Mouse (Mus musculus) embryonic facial prominence, embryonic 13.5 days (tissue): ENCODE results near the gene Cd37. TPM values are rescaled to one million over a fixed set of nuclear protein-coding genes. Genes with fewer than 3 reads are reported as not detected.

Source experiments
- ATAC-seq: fragments of 200-750 bp; cut with Nextera tagmentation; 2 replicates; pipeline ENCODE4 v1.8.0; 2017; ENCODE audit warnings: low read depth; ENCODE audit not compliant: insufficient number of reproducible peaks, insufficient read depth, low FRiP score, low TSS enrichment
- H3K27ac ChIP-seq: fragments of 300-500 bp; sonication (generic); 2 replicates; pipeline ENCODE4 v1.5.1; 2015; ENCODE audit warnings: moderate library complexity, mild to moderate bottlenecking, inconsistent platforms
- H3K27me3 ChIP-seq: fragments of 300-500 bp; sonication (generic); 2 replicates; pipeline ENCODE4 v1.6.1; 2015; ENCODE audit warnings: mild to moderate bottlenecking, inconsistent platforms
- H3K36me3 ChIP-seq: fragments of 300-500 bp; sonication (generic); 2 replicates; pipeline ENCODE4 v1.6.1; 2015; ENCODE audit warnings: mild to moderate bottlenecking, inconsistent platforms
- H3K4me1 ChIP-seq: fragments of 300-500 bp; sonication (generic); 2 replicates; pipeline ENCODE4 v1.6.1; 2015; ENCODE audit warnings: inconsistent platforms
- H3K4me2 ChIP-seq: fragments of 300-500 bp; sonication (generic); 2 replicates; pipeline ENCODE4 v1.6.1; 2015; ENCODE audit warnings: moderate library complexity, mild to moderate bottlenecking, inconsistent platforms
- H3K4me3 ChIP-seq: fragments of 300-500 bp; sonication (generic); 2 replicates; pipeline ENCODE4 v1.5.1; 2015; ENCODE audit warnings: mild to moderate bottlenecking, inconsistent platforms
- H3K9ac ChIP-seq: fragments of 300-500 bp; sonication (generic); 2 replicates; pipeline ENCODE4 v1.6.1; 2015; ENCODE audit warnings: mild to moderate bottlenecking, inconsistent platforms
- H3K9me3 ChIP-seq: fragments of 300-500 bp; sonication (generic); 2 replicates; pipeline ENCODE4 v1.6.1; 2016; ENCODE audit warnings: inconsistent platforms
- WGBS: fragments of 180-500 bp; shearing (Covaris S2); methylation state at CpG from one replicate; pipeline ENCODE4 v1.1.7; 2015; ENCODE audit warnings: mixed read lengths; 5-methylcytosine and 5-hydroxymethylcytosine counted together
- polyA plus RNA-seq: library from polyadenylated mRNA; unstranded; fragments of >200 nt; fragmentation: Nextera tagmentation; extraction: Ambion mirVana; gene quantifications from 2 replicates; pipeline ENCODE4 v1.2.1, GENCODE M21; 2015

Gene Cd37
- polyA plus RNA-seq, 1 experiment from 2014 or later = 2.8 TPM

DNA sequence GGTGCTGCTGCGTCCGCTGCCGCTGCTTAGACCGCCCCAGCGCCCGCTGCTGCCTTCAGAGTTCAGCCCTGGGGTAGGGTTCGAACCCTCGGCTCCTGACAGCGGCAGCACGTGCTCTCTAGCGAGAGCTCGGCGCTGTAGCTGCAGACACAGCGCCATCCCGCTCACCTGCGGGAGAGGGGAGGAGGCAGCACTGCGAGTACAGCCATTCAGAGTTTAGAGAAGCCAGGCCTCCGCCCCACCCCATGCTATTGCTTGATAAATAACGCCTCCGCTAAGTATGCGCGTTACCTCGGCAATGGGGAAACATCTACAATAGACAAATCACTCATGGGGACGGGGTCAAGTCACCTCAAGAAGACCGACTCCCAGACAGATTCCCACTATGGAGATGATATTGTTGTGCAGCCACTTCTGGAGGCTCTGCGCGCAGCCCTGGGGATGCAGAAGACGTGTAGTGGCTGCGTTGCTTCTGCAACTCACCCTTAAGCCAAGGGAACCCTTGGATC is 4.5 kb downstream of the Cd37 start:
- 13% methylated on average over 29 of the region's 29 CpGs for WGBS
- H3K4me2 ChIP-seq = peak overlapping the region; percentile 58
- H3K4me1 ChIP-seq = peaks cover 38% of the 10 kb centered on the region
- H3K9ac ChIP-seq = 0 out of 2 replicates have a peak overlapping the region, but pooled peaks have one; percentile 54
- peaks cover 39% of the 10 kb centered on the region for H3K36me3 ChIP-seq
- H3K27ac ChIP-seq = peak overlapping the region; percentile 56
- H3K9me3 ChIP-seq = no peaks in the 10 kb centered on the region
- peak overlapping the region; percentile 33 for H3K4me3 ChIP-seq
- ATAC-seq = 0 out of 2 replicates have a peak, but pooled peaks have one; percentile 13
- H3K27me3 ChIP-seq = peaks cover 8% of the 10 kb centered on the region

- WGBS = 32% methylated on average over 20 of the region's 20 CpGs
- Histone ChIP-seq H3K27me3 (peaks cover 2% of the 10 kb centered on the region; the same call in 1 of the 2 replicates), H3K4me3 (no peak overlapping the region), H3K27ac (peak overlapping the region; percentile 56), H3K4me2 (peak overlapping the region; percentile 58), H3K4me1 (peaks cover 38% of the 10 kb centered on the region), H3K36me3 (peaks cover 45% of the 10 kb centered on the region), H3K9ac (0 out of 2 replicates have a peak overlapping the region, but pooled peaks have one; percentile 54), H3K9me3 (no peaks in the 10 kb centered on the region)
- ATAC-seq = no peak
These were observed 5.2 kb downstream of the Cd37 start for GRCm38 (mm10) chr7:45233580-45234332.

- Histone ChIP-seq H3K4me3 (no peak overlapping the region), H3K27me3 (no peaks in the 10 kb centered on the region), H3K4me1 (peaks cover 38% of the 10 kb centered on the region), H3K9ac (0 out of 2 replicates have a peak overlapping the region, but pooled peaks have one; percentile 36), H3K9me3 (no peaks in the 10 kb centered on the region), H3K4me2 (no peak overlapping the region), H3K36me3 (peaks cover 54% of the 10 kb centered on the region), H3K27ac (no peak overlapping the region)
- no peak for ATAC-seq
- 69% methylated on average over 13 of the region's 13 CpGs for WGBS
These were observed 6.0 kb downstream of the Cd37 start for GRCm38 (mm10) chr7:45232716-45233465.

- no peaks in the 10 kb centered on the region for H3K9me3 ChIP-seq
- 86% methylated on average over 11 of the region's 11 CpGs for WGBS
- H3K36me3 ChIP-seq = peaks cover 61% of the 10 kb centered on the region
- H3K4me2 ChIP-seq = no peak overlapping the region
- H3K4me1 ChIP-seq = peaks cover 38% of the 10 kb centered on the region
- H3K4me3 ChIP-seq = no peak overlapping the region
- no peak overlapping the region for H3K9ac ChIP-seq
- no peaks in the 10 kb centered on the region for H3K27me3 ChIP-seq
- H3K27ac ChIP-seq = no peak overlapping the region
- ATAC-seq = no peak
These were observed 7.0 kb downstream of the Cd37 start for GRCm38 (mm10) chr7:45231941-45232340.

- H3K9me3 ChIP-seq = no peaks in the 10 kb centered on the region
These were observed 7.7 kb downstream of the Cd37 start for GRCm38 (mm10) chr7:45231192-45231591.

DNA sequence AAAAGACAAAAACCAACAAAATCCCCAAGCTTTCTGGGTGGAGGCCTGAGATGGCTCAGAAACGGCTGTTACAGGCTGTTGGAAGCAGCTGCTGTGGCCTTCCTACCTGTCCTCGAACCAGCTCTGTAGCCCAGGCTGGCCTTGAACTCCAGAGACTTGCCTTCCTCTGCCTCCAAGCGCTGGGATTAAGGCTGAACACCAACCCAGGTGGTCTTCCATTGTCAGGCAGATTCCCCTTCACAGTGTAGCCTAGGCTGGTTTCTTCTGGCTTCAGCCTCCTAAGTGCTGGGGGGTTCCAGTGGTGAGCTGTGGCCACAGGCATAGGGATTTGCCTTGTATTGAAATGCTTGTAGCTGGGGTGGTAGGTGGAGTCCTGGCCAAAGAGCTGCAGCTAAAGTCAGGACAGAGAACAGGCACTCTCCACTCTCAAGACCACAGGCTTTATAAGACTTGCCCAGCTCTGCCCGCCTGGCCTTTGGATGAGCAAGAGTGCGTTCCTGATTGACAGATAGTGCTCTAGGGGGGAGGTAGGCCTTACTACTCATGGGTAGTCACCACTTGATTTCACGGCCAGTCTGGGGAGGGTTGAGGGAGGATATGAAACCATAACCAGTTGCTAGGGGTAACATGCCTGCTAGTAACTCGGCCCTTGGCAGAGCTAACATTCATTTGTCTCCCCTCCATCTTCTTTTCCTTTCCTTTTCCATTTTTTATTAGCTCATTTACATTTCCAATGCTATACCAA is 9.3 kb downstream of the Cd37 start:
- Histone ChIP-seq H3K27ac (no peak overlapping the region), H3K9ac (no peak overlapping the region), H3K4me2 (no peak overlapping the region), H3K4me1 (peaks cover 27% of the 10 kb centered on the region), H3K9me3 (no peaks in the 10 kb centered on the region), H3K27me3 (no peaks in the 10 kb centered on the region), H3K36me3 (peaks cover 84% of the 10 kb centered on the region), H3K4me3 (no peak overlapping the region; the same call in 1 of the 2 replicates)
- WGBS = 89% methylated on average over 7 of the region's 7 CpGs
- no peak for ATAC-seq

More at GRCm38 (mm10) chr7:45231192-45231591, 7.7 kb downstream of the Cd37 start:
- Histone ChIP-seq H3K9ac (no peak overlapping the region), H3K27me3 (no peaks in the 10 kb centered on the region), H3K36me3 (peaks cover 68% of the 10 kb centered on the region), H3K4me2 (no peak overlapping the region), H3K27ac (no peak overlapping the region), H3K4me3 (no peak overlapping the region), H3K4me1 (peaks cover 38% of the 10 kb centered on the region)
- no peak for ATAC-seq
- WGBS = 91% methylated on average over 12 of the region's 12 CpGs

DNA sequence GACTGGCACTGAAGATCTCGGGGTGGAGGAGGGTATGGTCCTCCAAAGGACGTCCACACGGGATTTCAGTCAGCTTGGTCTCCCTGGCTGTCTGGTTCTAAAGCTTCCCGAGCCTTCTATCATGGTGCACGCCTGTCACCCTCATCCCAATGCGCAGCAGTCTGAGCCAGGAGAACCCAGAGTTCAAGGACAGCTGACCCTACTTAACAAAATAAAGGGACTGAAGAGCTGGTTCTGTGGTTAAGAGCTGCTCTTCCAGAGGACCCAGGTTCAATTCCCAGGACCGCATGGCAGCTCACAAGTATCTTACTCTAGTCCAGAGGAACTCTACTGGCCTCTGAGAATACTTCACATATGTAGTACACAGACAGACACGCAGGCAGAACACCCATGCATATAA is 9.9 kb downstream of the Cd37 start:
- Histone ChIP-seq H3K27ac (no peak overlapping the region), H3K4me1 (peaks cover 21% of the 10 kb centered on the region), H3K9ac (no peak overlapping the region), H3K27me3 (no peaks in the 10 kb centered on the region), H3K9me3 (no peaks in the 10 kb centered on the region), H3K36me3 (peaks cover 88% of the 10 kb centered on the region), H3K4me2 (no peak overlapping the region), H3K4me3 (no peak overlapping the region)
- ATAC-seq = no peak
- 93% methylated on average over 8 of the region's 8 CpGs for WGBS

- no peak overlapping the region for H3K4me2 ChIP-seq
- H3K27ac ChIP-seq = no peak overlapping the region
- no peak overlapping the region for H3K4me3 ChIP-seq
- peaks cover 16% of the 10 kb centered on the region for H3K4me1 ChIP-seq
- H3K36me3 ChIP-seq = peaks cover 88% of the 10 kb centered on the region
- no peak overlapping the region for H3K9ac ChIP-seq
- no peak for ATAC-seq
- 95% methylated on average over 18 of the region's 18 CpGs for WGBS
- H3K9me3 ChIP-seq = no peaks in the 10 kb centered on the region
- no peaks in the 10 kb centered on the region for H3K27me3 ChIP-seq
These were observed 10.4 kb downstream of the Cd37 start for GRCm38 (mm10) chr7:45228548-45228947.

- Histone ChIP-seq H3K27ac (no peak overlapping the region), H3K9me3 (no peaks in the 10 kb centered on the region), H3K9ac (no peak overlapping the region), H3K4me2 (no peak overlapping the region), H3K4me1 (peaks cover 5% of the 10 kb centered on the region; the same call in 1 of the 2 replicates), H3K27me3 (no peaks in the 10 kb centered on the region), H3K36me3 (peaks cover 90% of the 10 kb centered on the region), H3K4me3 (no peak overlapping the region)
- no peak for ATAC-seq
- WGBS = 95% methylated on average over 5 of the region's 5 CpGs
These were observed 12.5 kb downstream of the Cd37 start for GRCm38 (mm10) chr7:45226421-45226820.

GRCm38 (mm10) chr7:45224826-45225225 is 14.1 kb downstream of the Cd37 start:
- H3K27me3 ChIP-seq = no peaks in the 10 kb centered on the region
- ATAC-seq = no peak
- no peaks in the 10 kb centered on the region for H3K9me3 ChIP-seq
- no peak overlapping the region for H3K9ac ChIP-seq
- whole genome bisulfite sequencing = 95% methylated on average over 7 of the region's 7 CpGs
- no peak overlapping the region for H3K27ac ChIP-seq
- H3K4me2 ChIP-seq = no peak overlapping the region
- H3K36me3 ChIP-seq = peaks cover 98% of the 10 kb centered on the region
- peaks cover 11% of the 10 kb centered on the region for H3K4me1 ChIP-seq
- H3K4me3 ChIP-seq = no peak overlapping the region

GRCm38 (mm10) chr7:45221680-45222079 is 17.2 kb downstream of the Cd37 start:
- WGBS = 83% methylated on average over 2 of the region's 2 CpGs
- no peak overlapping the region for H3K4me3 ChIP-seq
- no peak overlapping the region for H3K4me2 ChIP-seq
- H3K4me1 ChIP-seq = peaks cover 34% of the 10 kb centered on the region
- no peak for ATAC-seq
- H3K9ac ChIP-seq = no peak overlapping the region
- H3K27ac ChIP-seq = no peak overlapping the region
- H3K9me3 ChIP-seq = no peaks in the 10 kb centered on the region
- H3K27me3 ChIP-seq = no peaks in the 10 kb centered on the region
- peaks cover 97% of the 10 kb centered on the region for H3K36me3 ChIP-seq
